Mouse (Mus musculus): Measurements from ENCODE around the gene Gm13762.
"Not testable (repeated sequence)": the region's sequence is repeated elsewhere in the genome, so short reads cannot be mapped to it uniquely, and the experiment has no call there.

Gm13762 gene

DNA sequence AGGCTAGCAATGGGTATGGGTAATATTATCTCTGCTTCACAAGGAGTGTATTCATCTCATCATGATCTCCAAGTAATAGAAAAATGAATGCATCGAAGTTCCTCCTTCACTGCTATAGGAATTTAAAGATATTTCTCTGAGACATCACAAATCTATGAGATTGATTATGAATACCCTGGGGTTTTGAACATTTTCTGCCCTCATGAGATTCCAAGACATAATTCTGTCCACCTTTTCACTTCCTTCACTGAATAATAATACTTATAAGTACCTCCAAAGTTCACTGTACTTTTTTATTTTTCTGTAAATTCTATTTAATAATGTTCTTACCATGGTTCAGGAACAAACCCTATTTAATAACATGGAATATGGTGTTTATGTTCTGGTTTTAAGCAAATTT is at the start of gene Gm13762:
Gm13762 (minus strand) TSS at position 101 of the 400 bp plus-strand sequence.
- no peak for DNase-seq (ENCODE audit: low read depth, low spot score)

DNA sequence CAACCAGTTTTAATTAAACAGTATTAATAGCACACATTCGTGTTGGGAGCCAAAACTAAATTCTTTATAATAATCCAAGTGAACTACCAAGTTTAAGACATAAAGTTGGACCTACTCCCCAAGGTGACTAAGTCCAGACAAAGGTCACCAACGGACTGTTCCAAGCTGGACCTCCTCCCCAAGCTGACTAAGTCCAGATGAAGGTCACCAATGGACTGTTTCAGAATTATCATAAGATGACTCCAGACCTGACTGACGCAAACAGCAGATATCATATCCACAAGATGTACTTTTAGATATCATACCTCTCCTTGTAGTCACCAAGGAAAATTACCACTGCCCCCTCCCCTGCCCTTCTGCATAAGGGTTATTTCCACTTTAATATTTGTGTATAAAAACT is 41.4 kb upstream of the Gm13762 start:
- not testable (repeated sequence) for DNase-seq (ENCODE audit: low read depth, low spot score)

DNA sequence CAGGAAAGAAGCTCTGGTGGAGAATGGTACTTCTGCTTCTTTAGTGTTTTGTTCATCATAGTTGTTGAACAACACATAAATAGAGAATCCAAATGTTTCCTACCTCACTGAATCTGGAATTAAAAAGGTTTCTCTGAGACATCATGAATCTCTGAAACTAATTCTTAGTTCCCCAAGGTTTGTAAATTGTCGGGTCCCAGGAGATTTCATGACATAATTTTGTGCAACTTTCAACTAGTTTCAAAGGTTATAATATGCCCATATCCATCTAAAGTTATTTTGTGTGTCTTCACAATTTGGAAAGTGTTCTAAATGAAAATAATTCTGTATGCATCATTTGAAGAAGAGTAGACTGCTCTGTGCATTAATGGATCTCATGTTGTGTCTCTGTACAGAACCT is 38.2 kb upstream of the Gm13762 start, which contains the start of gene Olfr1216:
Olfr1216 (minus strand) TSS at position 101 of the 400 bp plus-strand sequence.
- DNase-seq (ENCODE audit: low read depth, low spot score) = no peak

DNA sequence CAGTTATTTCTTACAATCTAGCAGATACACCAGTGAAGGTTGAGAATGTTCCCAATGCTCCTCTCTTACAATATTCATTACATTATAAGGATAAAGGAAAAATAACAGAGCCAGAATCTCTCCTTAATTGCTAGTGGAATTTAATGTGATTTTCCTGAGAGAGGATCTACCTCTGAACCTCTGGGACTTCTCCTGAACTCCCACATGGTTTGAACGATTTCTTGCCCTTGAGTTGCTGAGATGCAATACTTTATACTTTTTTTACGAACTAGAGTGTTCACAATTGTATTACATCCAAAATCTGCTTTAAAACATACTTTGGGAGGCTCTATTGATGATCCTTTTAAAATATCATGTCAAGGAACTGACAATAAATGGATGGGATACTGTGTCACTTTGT is 26.8 kb upstream of the Gm13762 start, which contains the start of gene Olfr1215:
Olfr1215 (minus strand) TSS at position 101 of the 400 bp plus-strand sequence.
- no peak for DNase-seq (ENCODE audit: low read depth, low spot score)

DNA sequence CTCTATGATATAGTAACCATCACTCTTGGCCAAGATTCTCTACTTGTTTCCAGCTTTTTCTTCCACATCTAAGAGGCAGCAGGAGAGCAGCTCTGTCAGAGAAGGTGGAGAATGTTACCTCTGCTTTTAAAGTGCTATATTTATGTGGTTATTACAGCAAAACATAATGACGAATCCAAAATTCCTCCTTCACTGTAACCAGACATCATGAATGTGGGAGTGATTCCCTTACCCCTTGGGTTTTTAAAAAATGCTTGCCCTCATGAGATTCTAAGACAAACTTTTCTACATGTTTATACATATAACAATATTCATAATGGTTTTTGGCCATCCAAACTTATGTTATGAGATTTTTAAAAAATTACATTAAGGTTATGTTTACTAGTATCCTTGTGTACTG is 12.5 kb upstream of the Gm13762 start, which contains the start of gene Olfr1214:
Olfr1214 (minus strand) TSS at position 101 of the 400 bp plus-strand sequence.
- DNase-seq (ENCODE audit: low read depth, low spot score) = no peak

DNA sequence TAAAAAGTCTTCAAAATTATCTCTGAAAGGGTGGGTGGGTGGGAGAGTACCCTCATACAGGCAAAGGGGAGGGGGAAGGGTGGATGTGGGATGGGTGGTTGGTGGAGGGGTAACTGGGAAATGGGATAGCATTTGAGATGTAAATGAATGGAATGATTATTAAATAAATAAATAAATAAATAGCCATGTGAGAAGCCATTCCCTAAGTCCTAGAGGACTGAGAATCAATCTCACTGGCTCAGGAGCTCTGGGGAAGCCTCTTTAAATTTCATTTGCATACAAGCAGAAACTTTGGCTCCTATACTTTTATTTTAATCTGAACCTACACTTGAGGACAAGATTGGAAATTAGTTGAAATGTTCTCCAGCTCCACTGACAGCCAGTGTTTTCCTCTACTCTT is 26.4 kb downstream of the Gm13762 start, which contains the start of gene Olfr1212:
Olfr1212 (plus strand) TSS at position 301 of the 400 bp plus-strand sequence.
- no peak for DNase-seq (ENCODE audit: low read depth, low spot score)

DNA sequence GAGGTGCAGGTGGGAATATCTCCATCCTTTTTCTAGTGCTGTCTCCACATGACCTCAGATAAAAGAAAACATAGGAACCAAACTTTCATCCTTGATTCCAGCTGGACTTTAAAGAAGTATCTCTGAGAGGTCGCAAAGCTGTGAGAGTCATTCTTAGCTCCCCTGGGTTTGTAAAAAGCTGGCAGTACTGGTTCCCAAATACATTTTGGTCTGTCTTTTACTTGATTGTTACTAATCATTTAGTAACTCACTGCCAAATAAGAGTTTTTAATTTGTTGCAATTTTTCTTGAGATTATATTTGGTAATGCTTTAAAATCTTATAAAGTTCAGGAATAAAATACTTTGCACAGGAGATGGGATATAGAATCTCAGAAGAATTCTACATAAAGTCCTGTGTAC is 42.1 kb downstream of the Gm13762 start, which contains the start of gene Olfr1211:
Olfr1211 (minus strand) TSS at position 101 of the 400 bp plus-strand sequence.
- DNase-seq (ENCODE audit: low read depth, low spot score) = no peak
